ENCODE assay signal across 22 mouse cellular contexts in the genomic region with DNA sequence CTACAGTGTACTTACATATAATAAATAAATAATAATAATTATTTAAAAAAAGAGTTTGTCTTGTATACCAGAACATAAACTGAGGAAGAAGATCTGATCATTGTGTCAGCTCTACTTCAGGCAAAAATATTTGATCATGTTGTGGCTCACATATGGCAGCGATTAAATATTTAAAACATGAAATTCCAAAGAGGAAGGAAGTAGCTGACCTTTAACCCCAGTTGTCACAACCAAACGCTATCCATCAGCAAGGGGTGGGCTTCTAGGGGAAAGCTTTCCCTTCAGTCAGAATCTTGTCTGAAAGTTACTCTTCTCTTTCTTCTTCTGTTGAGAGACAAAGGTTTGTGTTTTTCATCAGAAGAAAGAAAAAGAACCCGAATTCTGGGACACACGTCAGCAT. TPM values are rescaled to one million over a fixed set of nuclear protein-coding genes. Genes with fewer than 3 reads are reported as not detected.
DNase-seq lines count a peak whose midpoint lies in the region; ATAC-seq and TF ChIP-seq lines count a peak whose summit lies in the region.
"Had no signal": no experiment of that assay in that cellular context is flagged by ENCODE, and none has a peak within 500 bp of the region (broad histone marks: within the 10 kb centered on the region; RNA-seq: fewer than 3 reads in every experiment).

No protein-coding gene starts in this region.

- H3K27ac ChIP-seq in embryonic facial prominence, embryonic 11.5 days (replicated peaks; ENCODE audit: low read depth, low read length) = no peak overlapping the region
- H3K27ac ChIP-seq in embryonic facial prominence, embryonic 10.5 days (replicated peaks) = no peak overlapping the region
- no peak overlapping the region for H3K27ac ChIP-seq in lung, embryonic 14.5 days (ENCODE audit: low read depth)
- H3K27ac ChIP-seq in thymus, adult 2 months (ENCODE audit: control insufficient read depth, insufficient read depth, low read length) = no peak overlapping the region
- H3K27ac ChIP-seq: embryonic facial prominence, embryonic 13.5 days; embryonic facial prominence, embryonic 15.5 days; forebrain, embryonic 10.5 days; forebrain, embryonic 12.5 days had no signal

- no peak overlapping the region for H3K9ac ChIP-seq in embryonic facial prominence, embryonic 11.5 days (replicated peaks; ENCODE audit: low read length)
- no peak overlapping the region for H3K9ac ChIP-seq in lung, embryonic 14.5 days
- H3K9ac ChIP-seq: embryonic facial prominence, embryonic 13.5 days; embryonic facial prominence, embryonic 15.5 days; forebrain, embryonic 12.5 days had no signal

- TF ChIP-seq POLR2A in thymus, adult 2 months (IDR thresholded peaks at IDR 0.05; ENCODE audit: control insufficient read depth, extremely low read depth, insufficient read depth, low read length, poor library complexity) = no peak

- no peaks in the 10 kb centered on the region for H3K27me3 ChIP-seq in embryonic facial prominence, embryonic 11.5 days (ENCODE audit: control insufficient read depth, insufficient read depth, low read length)
- no peaks in the 10 kb centered on the region for H3K27me3 ChIP-seq in embryonic facial prominence, embryonic 10.5 days (replicated peaks; ENCODE audit: low read depth, poor library complexity, severe bottlenecking)
- H3K27me3 ChIP-seq in lung, embryonic 14.5 days (ENCODE audit: insufficient read depth, low read length) = no peaks in the 10 kb centered on the region
- no peaks in the 10 kb centered on the region for H3K27me3 ChIP-seq in thymus, adult 2 months (ENCODE audit: control insufficient read depth, insufficient read depth, low read length)
- H3K27me3 ChIP-seq: embryonic facial prominence, embryonic 13.5 days; embryonic facial prominence, embryonic 15.5 days; forebrain, embryonic 12.5 days had no signal

- H3K4me1 ChIP-seq in embryonic facial prominence, embryonic 11.5 days (ENCODE audit: control insufficient read depth, insufficient read depth, low read length) = no peaks in the 10 kb centered on the region
- H3K4me1 ChIP-seq in embryonic facial prominence, embryonic 10.5 days = peaks cover 15% of the 10 kb centered on the region
- H3K4me1 ChIP-seq in lung, embryonic 14.5 days (ENCODE audit: insufficient read depth) = no peaks in the 10 kb centered on the region
- no peaks in the 10 kb centered on the region for H3K4me1 ChIP-seq in thymus, adult 2 months (replicated peaks; ENCODE audit: control insufficient read depth, insufficient read depth, low read length)
- H3K4me1 ChIP-seq: embryonic facial prominence, embryonic 13.5 days; embryonic facial prominence, embryonic 15.5 days; forebrain, embryonic 12.5 days had no signal

- no peak overlapping the region for H3K4me3 ChIP-seq in embryonic facial prominence, embryonic 11.5 days (ENCODE audit: low read depth, low read length)
- H3K4me3 ChIP-seq in embryonic facial prominence, embryonic 10.5 days = no peak overlapping the region
- no peak overlapping the region for H3K4me3 ChIP-seq in lung, embryonic 14.5 days (ENCODE audit: low read depth, low read length)
- H3K4me3 ChIP-seq in thymus, adult 2 months (ENCODE audit: control insufficient read depth, insufficient read depth, low read length) = no peak overlapping the region
- H3K4me3 ChIP-seq: embryonic facial prominence, embryonic 13.5 days; embryonic facial prominence, embryonic 15.5 days; erythroblast, embryonic 14.5 days; forebrain, embryonic 10.5 days; forebrain, embryonic 12.5 days had no signal

- TF ChIP-seq CTCF in lung, embryonic 14.5 days (IDR thresholded peaks at IDR 0.05; ENCODE audit: low read depth) = no peak
- no peak for TF ChIP-seq CTCF in thymus, adult 2 months (IDR thresholded peaks at IDR 0.05; ENCODE audit: borderline replicate concordance, control insufficient read depth, extremely low read depth, insufficient read depth, low read length, poor library complexity)

- DNase-seq in embryonic facial prominence, embryonic 11.5 days (ENCODE audit: low spot score) = peak; percentile 61
- no peak for DNase-seq in embryonic facial prominence, embryonic 10.5 days (ENCODE audit: low spot score)
- peak; percentile 40 for DNase-seq in lung, embryonic 14.5 days
- no peak for DNase-seq in lung, postnatal 14 days
- peak; percentile 52 for DNase-seq in embryo, embryonic 11 days
- DNase-seq in layer of hippocampus, adult 9-10 months (ENCODE audit: low spot score) = no peak
- DNase-seq in thymus, adult 2 months = no peak
- DNase-seq: adrenal gland, postnatal 10 days; adrenal gland, postnatal 25 days; cerebellum, adult 11 months; cerebellum, adult 18-20 months; cerebellum, adult 8-10 months; cerebellum, adult 9-11 months; cerebellum, postnatal 14 days; cerebellum, postnatal 36 days had no signal

- H3K36me3 ChIP-seq in embryonic facial prominence, embryonic 11.5 days (replicated peaks; ENCODE audit: control insufficient read depth, insufficient read depth, low read depth, low read length) = no peaks in the 10 kb centered on the region
- H3K36me3 ChIP-seq in embryonic facial prominence, embryonic 10.5 days (replicated peaks) = no peaks in the 10 kb centered on the region
- no peaks in the 10 kb centered on the region for H3K36me3 ChIP-seq in lung, embryonic 14.5 days (ENCODE audit: insufficient read depth)
- no peaks in the 10 kb centered on the region for H3K36me3 ChIP-seq in thymus, adult 2 months (ENCODE audit: control insufficient read depth, insufficient read depth, low read length)
- H3K36me3 ChIP-seq: embryonic facial prominence, embryonic 13.5 days; embryonic facial prominence, embryonic 15.5 days; forebrain, embryonic 10.5 days; forebrain, embryonic 12.5 days had no signal

- no peak for ATAC-seq in embryonic facial prominence, embryonic 11.5 days (replicated peaks; ENCODE audit: insufficient number of reproducible peaks, low FRiP score, low TSS enrichment, low read depth)
- ATAC-seq in lung, embryonic 14.5 days (ENCODE audit: insufficient read depth) = no peak
- ATAC-seq: forebrain, embryonic 14.5 days; forebrain, embryonic 16.5 days had no signal

- WGBS in embryonic facial prominence, embryonic 11.5 days = 37% methylated on average over 4 of the region's 4 CpGs
- WGBS in embryonic facial prominence, embryonic 10.5 days = 50% methylated on average over 4 of the region's 4 CpGs
- WGBS in lung, embryonic 14.5 days = 30% methylated on average over 4 of the region's 4 CpGs
- 82% methylated on average over 4 of the region's 4 CpGs for WGBS in thymus, adult 2 months

- H3K4me2 ChIP-seq in embryonic facial prominence, embryonic 11.5 days (ENCODE audit: low read depth, low read length) = no peak overlapping the region
- no peak overlapping the region for H3K4me2 ChIP-seq in lung, embryonic 14.5 days
- H3K4me2 ChIP-seq: embryonic facial prominence, embryonic 13.5 days; embryonic facial prominence, embryonic 15.5 days; forebrain, embryonic 12.5 days had no signal

- H3K9me3 ChIP-seq in embryonic facial prominence, embryonic 11.5 days (replicated peaks; ENCODE audit: control insufficient read depth, low read length) = no peaks in the 10 kb centered on the region
- no peaks in the 10 kb centered on the region for H3K9me3 ChIP-seq in embryonic facial prominence, embryonic 10.5 days
- no peaks in the 10 kb centered on the region for H3K9me3 ChIP-seq in lung, embryonic 14.5 days (ENCODE audit: low read depth, low read length)
- H3K9me3 ChIP-seq: embryonic facial prominence, embryonic 13.5 days; embryonic facial prominence, embryonic 15.5 days; forebrain, embryonic 10.5 days; forebrain, embryonic 12.5 days had no signal

RNA-seq across cellular contexts. Expression of a gene that starts 39.8 kb away (rescaled TPM):
- 9.8 and 10.3 TPM in 2 replicates for polyA plus RNA-seq in embryonic facial prominence, embryonic 11.5 days (2014; fragmentation: Nextera tagmentation; extraction: Ambion mirVana)
- 6.3 and 7.6 TPM in 2 replicates for polyA plus RNA-seq in embryonic facial prominence, embryonic 10.5 days (2016; fragmentation: Nextera tagmentation; extraction: Ambion mirVana)
- polyA plus RNA-seq in lung, embryonic 14.5 days (2014; fragmentation: Nextera tagmentation; extraction: Ambion mirVana) = 25.9 and 28.3 TPM in 2 replicates
- polyA plus RNA-seq in thymus, adult 2 months (2012; rRNA removed) = 7.2 and 8.1 TPM in 2 replicates
- polyA plus RNA-seq: erythroblast, embryonic 14.5 days had no signal

Comparison
In these comparisons a context has a peak if more than half of its experiments do, and no peak if none do; other contexts are left out.
1. DNase-seq: peak in embryonic facial prominence, embryonic 11.5 days (single experiment), lung, embryonic 14.5 days (single experiment) and embryo, embryonic 11 days (single experiment); none in embryonic facial prominence, embryonic 10.5 days (single experiment), lung, postnatal 14 days (single experiment), layer of hippocampus, adult 9-10 months (single experiment) and thymus, adult 2 months (single experiment).